Mouse (Mus musculus): Measurements from ENCODE around the gene Hoxd9. TPM values are rescaled to one million over a fixed set of nuclear protein-coding genes. Genes with fewer than 3 reads are reported as not detected.

Gene Hoxd9
- polyA plus RNA-seq, 1 experiment from 2014 or later: not detected

- H3K4me2 ChIP-seq: no peak overlapping the region
- WGBS: 12% methylated on average over 17 of the region's 17 CpGs
- no peak for ATAC-seq (ENCODE audit: low FRiP score)
These were observed 4.7 kb downstream of the Hoxd9 start for GRCm38 (mm10) chr2:74701949-74702819.

GRCm38 (mm10) chr2:74702820-74703219, 5.3 kb downstream of the Hoxd9 start:
- Histone ChIP-seq H3K27ac (ENCODE audit: low read depth, low read length) (no peak overlapping the region), H3K4me1 (ENCODE audit: control insufficient read depth, insufficient read depth, low read length) (peaks cover 17% of the 10 kb centered on the region), H3K27me3 (ENCODE audit: control insufficient read depth, insufficient read depth, low read length) (peaks cover 98% of the 10 kb centered on the region), H3K36me3 (ENCODE audit: control insufficient read depth, insufficient read depth, low read length) (no peaks in the 10 kb centered on the region), H3K9ac (ENCODE audit: low read length) (no peak overlapping the region), H3K9me3 (ENCODE audit: control insufficient read depth, low read length) (no peaks in the 10 kb centered on the region), H3K4me2 (no peak overlapping the region), H3K4me3 (ENCODE audit: low read depth, low read length) (no peak overlapping the region)
- ATAC-seq (ENCODE audit: low FRiP score) (no peak), DNase-seq (ENCODE audit: low spot score, missing footprints) (peak; percentile 94)
- 15% methylated on average over 6 of the region's 6 CpGs for WGBS

More at GRCm38 (mm10) chr2:74701949-74702819, 4.7 kb downstream of the Hoxd9 start:
- no peaks in the 10 kb centered on the region for H3K9me3 ChIP-seq (ENCODE audit: control insufficient read depth, low read length)
- no peak overlapping the region for H3K4me3 ChIP-seq (ENCODE audit: low read depth, low read length)
- no peak overlapping the region for H3K9ac ChIP-seq (ENCODE audit: low read length)
- peaks cover 18% of the 10 kb centered on the region for H3K4me1 ChIP-seq (ENCODE audit: control insufficient read depth, insufficient read depth, low read length)
- no peak overlapping the region for H3K27ac ChIP-seq (ENCODE audit: low read depth, low read length)
- H3K36me3 ChIP-seq (ENCODE audit: control insufficient read depth, insufficient read depth, low read length): no peaks in the 10 kb centered on the region
- peaks cover 98% of the 10 kb centered on the region for H3K27me3 ChIP-seq (ENCODE audit: control insufficient read depth, insufficient read depth, low read length)
- DNase-seq (ENCODE audit: low spot score, missing footprints): peak; percentile 95

GRCm38 (mm10) chr2:74703317-74703716, 5.8 kb downstream of the Hoxd9 start:
- 2% methylated on average over 10 of the region's 10 CpGs for WGBS
- DNase-seq (ENCODE audit: low spot score, missing footprints): peak; percentile 95
- H3K4me3 ChIP-seq (ENCODE audit: low read depth, low read length): no peak overlapping the region

GRCm38 (mm10) chr2:74703720-74704392, 6.3 kb downstream of the Hoxd9 start:
- ATAC-seq (ENCODE audit: low FRiP score): no peak
- no peak overlapping the region for H3K9ac ChIP-seq (ENCODE audit: low read length)
- no peak overlapping the region for H3K4me2 ChIP-seq
- H3K9me3 ChIP-seq (ENCODE audit: control insufficient read depth, low read length): no peaks in the 10 kb centered on the region
- H3K36me3 ChIP-seq (ENCODE audit: control insufficient read depth, insufficient read depth, low read length): no peaks in the 10 kb centered on the region
- H3K27me3 ChIP-seq (ENCODE audit: control insufficient read depth, insufficient read depth, low read length): peaks cover 98% of the 10 kb centered on the region
- H3K27ac ChIP-seq (ENCODE audit: low read depth, low read length): no peak overlapping the region
- DNase-seq (ENCODE audit: low spot score, missing footprints): peak; percentile 94
- H3K4me3 ChIP-seq (ENCODE audit: low read depth, low read length): no peak overlapping the region
- WGBS: under 1% methylated on average over 26 of the region's 26 CpGs
- H3K4me1 ChIP-seq (ENCODE audit: control insufficient read depth, insufficient read depth, low read length): peaks cover 13% of the 10 kb centered on the region

More at GRCm38 (mm10) chr2:74703317-74703716, 5.8 kb downstream of the Hoxd9 start:
- H3K27ac ChIP-seq (ENCODE audit: low read depth, low read length): no peak overlapping the region
- no peak overlapping the region for H3K9ac ChIP-seq (ENCODE audit: low read length)
- no peaks in the 10 kb centered on the region for H3K36me3 ChIP-seq (ENCODE audit: control insufficient read depth, insufficient read depth, low read length)
- peaks cover 13% of the 10 kb centered on the region for H3K4me1 ChIP-seq (ENCODE audit: control insufficient read depth, insufficient read depth, low read length)
- no peak overlapping the region for H3K4me2 ChIP-seq
- H3K27me3 ChIP-seq (ENCODE audit: control insufficient read depth, insufficient read depth, low read length): peaks cover 98% of the 10 kb centered on the region
- H3K9me3 ChIP-seq (ENCODE audit: control insufficient read depth, low read length): no peaks in the 10 kb centered on the region
- no peak for ATAC-seq (ENCODE audit: low FRiP score)

DNA sequence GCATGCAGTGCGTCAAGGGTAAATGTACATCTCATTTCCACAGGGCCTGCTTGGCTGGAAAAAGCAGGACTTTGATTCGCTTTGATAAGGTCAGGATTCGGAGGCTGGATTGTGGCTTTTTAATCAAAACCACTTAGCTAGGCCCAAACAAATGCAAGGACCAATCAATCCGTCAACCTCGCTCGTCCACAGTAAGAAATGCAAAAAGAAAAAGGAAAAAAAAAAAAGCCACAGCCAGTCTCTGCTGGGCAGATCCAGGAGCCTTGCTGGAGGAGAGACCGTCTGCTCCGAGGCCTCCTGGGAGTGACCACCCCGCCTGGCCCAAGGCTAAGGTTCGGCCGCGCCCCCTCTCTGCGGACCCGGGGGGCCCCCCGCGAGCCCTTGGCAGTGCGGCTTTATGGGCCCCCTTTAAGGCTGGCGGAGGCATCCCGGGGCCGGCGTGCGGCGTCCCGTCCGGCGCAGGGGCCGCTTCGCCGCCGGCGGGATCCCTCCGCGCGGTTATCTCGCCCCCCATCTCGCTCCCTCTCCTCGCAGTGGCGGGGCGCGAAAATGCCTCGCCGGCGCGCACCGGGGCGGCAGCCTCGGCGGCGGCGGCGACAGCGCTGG, 7.0 kb downstream of the Hoxd9 start, which contains the start of gene Hoxd8:
TSS of gene Hoxd8 (plus strand) at position 223 of the 606 bp plus-strand sequence.
- ATAC-seq (ENCODE audit: low FRiP score): peak; percentile 41; the same call in 1 of the 2 replicates
- under 1% methylated on average over 45 of the region's 52 CpGs for WGBS
- DNase-seq (ENCODE audit: low spot score, missing footprints): peak; percentile 93
- Histone ChIP-seq H3K36me3 (ENCODE audit: control insufficient read depth, insufficient read depth, low read length) (no peaks in the 10 kb centered on the region), H3K4me3 (ENCODE audit: low read depth, low read length) (peak within 1 kb of the TSS; percentile 34), H3K4me2 (peak within 1 kb of the TSS; percentile 49), H3K9ac (ENCODE audit: low read length) (no peak within 1 kb of the TSS), H3K4me1 (ENCODE audit: control insufficient read depth, insufficient read depth, low read length) (peaks cover 13% of the 10 kb centered on the region), H3K27ac (ENCODE audit: low read depth, low read length) (no peak within 1 kb of the TSS), H3K9me3 (ENCODE audit: control insufficient read depth, low read length) (no peaks in the 10 kb centered on the region), H3K27me3 (ENCODE audit: control insufficient read depth, insufficient read depth, low read length) (peaks cover 98% of the 10 kb centered on the region)

GRCm38 (mm10) chr2:74704999-74705466, 7.5 kb downstream of the Hoxd9 start:
- DNase-seq (ENCODE audit: low spot score, missing footprints) (no peak), ATAC-seq (ENCODE audit: low FRiP score) (peak; percentile 67)
- H3K27me3 ChIP-seq (ENCODE audit: control insufficient read depth, insufficient read depth, low read length): peaks cover 98% of the 10 kb centered on the region
- under 1% methylated on average over 53 of the region's 66 CpGs for WGBS
- no peak overlapping the region for H3K27ac ChIP-seq (ENCODE audit: low read depth, low read length)
- peaks cover 13% of the 10 kb centered on the region for H3K4me1 ChIP-seq (ENCODE audit: control insufficient read depth, insufficient read depth, low read length)
- H3K9me3 ChIP-seq (ENCODE audit: control insufficient read depth, low read length): no peaks in the 10 kb centered on the region
- H3K4me2 ChIP-seq: peak overlapping the region; percentile 49
- no peak overlapping the region for H3K9ac ChIP-seq (ENCODE audit: low read length)
- H3K36me3 ChIP-seq (ENCODE audit: control insufficient read depth, insufficient read depth, low read length): no peaks in the 10 kb centered on the region
- peak overlapping the region; percentile 34 for H3K4me3 ChIP-seq (ENCODE audit: low read depth, low read length)

- peak overlapping the region; percentile 49 for H3K4me2 ChIP-seq
- under 1% methylated on average over 68 of the region's 85 CpGs for WGBS
- DNase-seq (ENCODE audit: low spot score, missing footprints) (peak; percentile 93), ATAC-seq (ENCODE audit: low FRiP score) (peak; percentile 42)
- no peak overlapping the region for H3K9ac ChIP-seq (ENCODE audit: low read length)
- no peaks in the 10 kb centered on the region for H3K9me3 ChIP-seq (ENCODE audit: control insufficient read depth, low read length)
- no peaks in the 10 kb centered on the region for H3K36me3 ChIP-seq (ENCODE audit: control insufficient read depth, insufficient read depth, low read length)
- H3K4me3 ChIP-seq (ENCODE audit: low read depth, low read length): peak overlapping the region; percentile 34
- H3K27ac ChIP-seq (ENCODE audit: low read depth, low read length): no peak overlapping the region
- H3K4me1 ChIP-seq (ENCODE audit: control insufficient read depth, insufficient read depth, low read length): peaks cover 13% of the 10 kb centered on the region
- peaks cover 98% of the 10 kb centered on the region for H3K27me3 ChIP-seq (ENCODE audit: control insufficient read depth, insufficient read depth, low read length)
These were observed 8.1 kb downstream of the Hoxd9 start for GRCm38 (mm10) chr2:74705467-74706089.

GRCm38 (mm10) chr2:74706393-74706960, 8.9 kb downstream of the Hoxd9 start:
- Histone ChIP-seq H3K4me3 (ENCODE audit: low read depth, low read length) (no peak overlapping the region), H3K36me3 (ENCODE audit: control insufficient read depth, insufficient read depth, low read length) (no peaks in the 10 kb centered on the region), H3K4me1 (ENCODE audit: control insufficient read depth, insufficient read depth, low read length) (peaks cover 13% of the 10 kb centered on the region), H3K4me2 (no peak overlapping the region), H3K27ac (ENCODE audit: low read depth, low read length) (no peak overlapping the region), H3K9ac (ENCODE audit: low read length) (no peak overlapping the region), H3K27me3 (ENCODE audit: control insufficient read depth, insufficient read depth, low read length) (peaks cover 96% of the 10 kb centered on the region), H3K9me3 (ENCODE audit: control insufficient read depth, low read length) (no peaks in the 10 kb centered on the region)
- WGBS: 2% methylated on average over 13 of the region's 13 CpGs
- ATAC-seq (ENCODE audit: low FRiP score) (no peak), DNase-seq (ENCODE audit: low spot score, missing footprints) (peak; percentile 94)
